Mouse (Mus musculus) liver, adult 2 months (tissue): ENCODE data around the gene Ap1b1. TPM values are rescaled to one million over a fixed set of nuclear protein-coding genes. Genes with fewer than 3 reads are reported as not detected.
A peak's percentile ranks its signal among the peaks of the same experiment; 100 is the strongest.

Experiments used
- DNase-seq: peaks from one replicate; pipeline ENCODE4 v3.0.0-alpha.2; 2011; ENCODE audit warnings: low read depth, low spot score; ENCODE audit errors: extremely low read depth
- H3K27ac ChIP-seq: fragments of 200-500 bp; replicated peaks from 2 replicates; pipeline ENCODE4 v1.5.1; 2012; ENCODE audit warnings: low read depth, mild to moderate bottlenecking, control low read depth, inconsistent platforms, low read length; ENCODE audit not compliant: insufficient read depth
- H3K27me3 ChIP-seq: fragments of 200-500 bp; 2 replicates; pipeline ENCODE4 v1.6.1; 2012; ENCODE audit warnings: mild to moderate bottlenecking, moderate library complexity, low read length, inconsistent platforms; ENCODE audit not compliant: control insufficient read depth, insufficient read depth
- H3K36me3 ChIP-seq: fragments of 200-500 bp; 2 replicates; pipeline ENCODE4 v1.6.1; 2012; ENCODE audit warnings: low read length, inconsistent platforms; ENCODE audit not compliant: control insufficient read depth, insufficient read depth
- H3K4me1 ChIP-seq: fragments of 200-500 bp; 2 replicates; pipeline ENCODE4 v1.6.1; 2011; ENCODE audit warnings: low read length; ENCODE audit not compliant: control insufficient read depth, insufficient read depth
- H3K4me3 ChIP-seq: fragments of 200-500 bp; 2 replicates; pipeline ENCODE4 v1.5.1; 2011; ENCODE audit warnings: low read depth, mild to moderate bottlenecking, control low read depth, low read length, moderate library complexity; ENCODE audit not compliant: insufficient read depth
- H3K79me2 ChIP-seq: fragments of 200-500 bp; 2 replicates; pipeline ENCODE4 v1.6.1; 2012; ENCODE audit warnings: inconsistent platforms, mild to moderate bottlenecking, low read length, moderate library complexity; ENCODE audit not compliant: control insufficient read depth, insufficient read depth
- H3K9ac ChIP-seq: fragments of 200-500 bp; 2 replicates; pipeline ENCODE4 v1.6.1; 2012; ENCODE audit warnings: low read depth, mild to moderate bottlenecking, control low read depth, inconsistent platforms, low read length
- CTCF ChIP-seq: fragments of 200-500 bp; IDR thresholded peaks from 2 replicates; pipeline ENCODE4 v1.5.1; 2011; ENCODE audit warnings: low read depth, low read length, control low read depth
- POLR2A ChIP-seq: fragments of 200-500 bp; IDR thresholded peaks from 2 replicates; pipeline ENCODE4 v1.6.1; 2011; ENCODE audit warnings: low read length, control low read depth; ENCODE audit not compliant: insufficient read depth; ENCODE audit errors: extremely low read depth
- WGBS: fragments of 180-500 bp; shearing (Covaris S2); methylation state at CpG from one replicate; pipeline ENCODE4 v1.1.7; 2018; 5-methylcytosine and 5-hydroxymethylcytosine counted together
- polyA plus RNA-seq: library from polyadenylated mRNA; depleted of rRNA; stranded (reverse); fragments of >200 nt; gene quantifications from 2 replicates; pipeline ENCODE4 v1.2.3, GENCODE M21; 2012
- total RNA-seq: library from RNA; depleted of rRNA; stranded (reverse); fragments of >200 nt; gene quantifications from 2 replicates; pipeline ENCODE4 v1.2.3, GENCODE M21; 2014

The Ap1b1 gene
- total and polyA plus RNA-seq, 2 experiments = 30.1 to 48.8 TPM

GRCm38 (mm10) chr11:5061413-5062139 is 75.0 kb downstream of the Ap1b1 start:
- peak overlapping the region; percentile 42; the same call in 1 of the 2 replicates for H3K4me3 ChIP-seq
- H3K4me1 ChIP-seq = peaks cover 22% of the 10 kb centered on the region
- WGBS = 21% methylated on average over 62 of the region's 62 CpGs
- no peaks in the 10 kb centered on the region for H3K36me3 ChIP-seq
- DNase-seq = peak; percentile 68
- H3K9ac ChIP-seq = peak overlapping the region; percentile 24; the same call in 1 of the 2 replicates
- H3K27ac ChIP-seq = no peak overlapping the region
- H3K27me3 ChIP-seq = 0 out of 2 replicates have a peak, but pooled peaks cover 7% of the 10 kb centered on the region
- peaks cover 8% of the 10 kb centered on the region; the same call in 1 of the 2 replicates for H3K79me2 ChIP-seq
- TF ChIP-seq POLR2A = no peak
- TF ChIP-seq CTCF = no peak

- no peak for TF ChIP-seq POLR2A
- TF ChIP-seq CTCF = no peak
- H3K27me3 ChIP-seq = 0 out of 2 replicates have a peak, but pooled peaks cover 7% of the 10 kb centered on the region
Observed at GRCm38 (mm10) chr11:5062326-5062725, 75.7 kb downstream of the Ap1b1 start.

GRCm38 (mm10) chr11:5062860-5063505 is 76.4 kb downstream of the Ap1b1 start:
- Histone ChIP-seq H3K4me3 (no peak overlapping the region), H3K36me3 (no peaks in the 10 kb centered on the region), H3K27me3 (0 out of 2 replicates have a peak, but pooled peaks cover 4% of the 10 kb centered on the region), H3K9ac (no peak overlapping the region; the same call in 1 of the 2 replicates), H3K79me2 (peaks cover 8% of the 10 kb centered on the region; the same call in 1 of the 2 replicates), H3K4me1 (peaks cover 22% of the 10 kb centered on the region), H3K27ac (no peak overlapping the region)
- 79% methylated on average over 13 of the region's 13 CpGs for WGBS
- no peak for DNase-seq
- TF ChIP-seq CTCF = no peak

More at GRCm38 (mm10) chr11:5062326-5062725, 75.7 kb downstream of the Ap1b1 start:
- peak overlapping the region; percentile 33 for H3K9ac ChIP-seq
- 48% methylated on average over 13 of the region's 13 CpGs for WGBS
- H3K79me2 ChIP-seq = peaks cover 8% of the 10 kb centered on the region; the same call in 1 of the 2 replicates
- peak overlapping the region; percentile 42; the same call in 1 of the 2 replicates for H3K4me3 ChIP-seq
- H3K4me1 ChIP-seq = peaks cover 22% of the 10 kb centered on the region
- no peaks in the 10 kb centered on the region for H3K36me3 ChIP-seq
- no peak overlapping the region for H3K27ac ChIP-seq
- no peak for DNase-seq

GRCm38 (mm10) chr11:5063561-5064281 is 77.1 kb downstream of the Ap1b1 start:
- no peak overlapping the region for H3K27ac ChIP-seq
- peaks cover 22% of the 10 kb centered on the region for H3K4me1 ChIP-seq
- WGBS = 69% methylated on average over 30 of the region's 31 CpGs
- H3K36me3 ChIP-seq = no peaks in the 10 kb centered on the region
- H3K4me3 ChIP-seq = peak overlapping the region; percentile 88; the same call in 1 of the 2 replicates
- no peaks in the 10 kb centered on the region for H3K27me3 ChIP-seq
- peak overlapping the region; percentile 83 for H3K9ac ChIP-seq
- H3K79me2 ChIP-seq = peaks cover 8% of the 10 kb centered on the region; the same call in 1 of the 2 replicates
- DNase-seq = no peak
- TF ChIP-seq CTCF = no peak

- 12% methylated on average over 38 of the region's 38 CpGs for WGBS
- peak; percentile 47 for DNase-seq
- H3K27ac ChIP-seq = peak overlapping the region; percentile 46
- peaks cover 24% of the 10 kb centered on the region for H3K4me1 ChIP-seq
- peaks cover 6% of the 10 kb centered on the region for H3K36me3 ChIP-seq
- no peaks in the 10 kb centered on the region for H3K27me3 ChIP-seq
- peak overlapping the region; percentile 83 for H3K9ac ChIP-seq
- H3K79me2 ChIP-seq = peaks cover 8% of the 10 kb centered on the region; the same call in 1 of the 2 replicates
- TF ChIP-seq CTCF (no peak), POLR2A (no peak)
- peak overlapping the region; percentile 88 for H3K4me3 ChIP-seq
Observed at GRCm38 (mm10) chr11:5064282-5065055, 77.8 kb downstream of the Ap1b1 start.
